Mouse (Mus musculus): ENCODE results near the gene Nrp2.

The Nrp2 gene

GRCm38 (mm10) chr1:62782573-62782972, 79.5 kb downstream of the Nrp2 start:
- no peak for DNase-seq (ENCODE audit: low spot score)

GRCm38 (mm10) chr1:62783354-62784083, 80.4 kb downstream of the Nrp2 start:
- DNase-seq (ENCODE audit: low spot score), result no peak

GRCm38 (mm10) chr1:62784084-62784392, 81.0 kb downstream of the Nrp2 start:
- no peak for DNase-seq (ENCODE audit: low spot score)

- DNase-seq (ENCODE audit: low spot score), result peak; percentile 38
These were observed 83.2 kb downstream of the Nrp2 start for GRCm38 (mm10) chr1:62786255-62786654.

- no peak for DNase-seq (ENCODE audit: low spot score)
These were observed 84.5 kb downstream of the Nrp2 start for GRCm38 (mm10) chr1:62787546-62787945.

- DNase-seq (ENCODE audit: low spot score), result no peak
These were observed 91.3 kb downstream of the Nrp2 start for GRCm38 (mm10) chr1:62794223-62794895.

GRCm38 (mm10) chr1:62794896-62795255, 91.8 kb downstream of the Nrp2 start:
- no peak for DNase-seq (ENCODE audit: low spot score)

- DNase-seq (ENCODE audit: low spot score), result peak; percentile 54
These were observed 92.4 kb downstream of the Nrp2 start for GRCm38 (mm10) chr1:62795307-62796037.

- no peak for DNase-seq (ENCODE audit: low spot score)
These were observed 93.1 kb downstream of the Nrp2 start for GRCm38 (mm10) chr1:62796038-62796647.

GRCm38 (mm10) chr1:62799427-62799826, 96.3 kb downstream of the Nrp2 start:
- no peak for DNase-seq (ENCODE audit: low spot score)

GRCm38 (mm10) chr1:62800351-62800750, 97.3 kb downstream of the Nrp2 start:
- no peak for DNase-seq (ENCODE audit: low spot score)

GRCm38 (mm10) chr1:62801429-62801828, 98.3 kb downstream of the Nrp2 start:
- no peak for DNase-seq (ENCODE audit: low spot score)

GRCm38 (mm10) chr1:62801842-62802241, 98.8 kb downstream of the Nrp2 start:
- DNase-seq (ENCODE audit: low spot score), result no peak

GRCm38 (mm10) chr1:62803544-62803943, 100.5 kb downstream of the Nrp2 start:
- DNase-seq (ENCODE audit: low spot score), result no peak

- DNase-seq (ENCODE audit: low spot score), result no peak
These were observed 102.9 kb downstream of the Nrp2 start for GRCm38 (mm10) chr1:62806014-62806413.

GRCm38 (mm10) chr1:62808395-62808794, 105.3 kb downstream of the Nrp2 start:
- no peak for DNase-seq (ENCODE audit: low spot score)

GRCm38 (mm10) chr1:62809601-62810228, 106.6 kb downstream of the Nrp2 start:
- DNase-seq (ENCODE audit: low spot score), result no peak

- no peak for DNase-seq (ENCODE audit: low spot score)
These were observed 108.1 kb downstream of the Nrp2 start for GRCm38 (mm10) chr1:62811141-62811540.

- peak; percentile 31 for DNase-seq (ENCODE audit: low spot score)
These were observed 109.9 kb downstream of the Nrp2 start for GRCm38 (mm10) chr1:62812701-62813684.

GRCm38 (mm10) chr1:62813938-62814337, 110.9 kb downstream of the Nrp2 start:
- no peak for DNase-seq (ENCODE audit: low spot score)

- no peak for DNase-seq (ENCODE audit: low spot score)
These were observed 114.5 kb downstream of the Nrp2 start for GRCm38 (mm10) chr1:62817566-62817965.

Data from T-cell, adult 2 months (primary cell).